Mouse (Mus musculus): ENCODE results near the gene Fblim1. TPM values are rescaled to one million over a fixed set of nuclear protein-coding genes. Genes with fewer than 3 reads are reported as not detected.
"Not testable (repeated sequence)": the region's sequence is repeated elsewhere in the genome, so short reads cannot be mapped to it uniquely, and the experiment has no call there.

The Fblim1 gene
- polyA plus RNA-seq, 2 experiments from 2014 or later = 0.13 TPM; not detected in 1

DNA sequence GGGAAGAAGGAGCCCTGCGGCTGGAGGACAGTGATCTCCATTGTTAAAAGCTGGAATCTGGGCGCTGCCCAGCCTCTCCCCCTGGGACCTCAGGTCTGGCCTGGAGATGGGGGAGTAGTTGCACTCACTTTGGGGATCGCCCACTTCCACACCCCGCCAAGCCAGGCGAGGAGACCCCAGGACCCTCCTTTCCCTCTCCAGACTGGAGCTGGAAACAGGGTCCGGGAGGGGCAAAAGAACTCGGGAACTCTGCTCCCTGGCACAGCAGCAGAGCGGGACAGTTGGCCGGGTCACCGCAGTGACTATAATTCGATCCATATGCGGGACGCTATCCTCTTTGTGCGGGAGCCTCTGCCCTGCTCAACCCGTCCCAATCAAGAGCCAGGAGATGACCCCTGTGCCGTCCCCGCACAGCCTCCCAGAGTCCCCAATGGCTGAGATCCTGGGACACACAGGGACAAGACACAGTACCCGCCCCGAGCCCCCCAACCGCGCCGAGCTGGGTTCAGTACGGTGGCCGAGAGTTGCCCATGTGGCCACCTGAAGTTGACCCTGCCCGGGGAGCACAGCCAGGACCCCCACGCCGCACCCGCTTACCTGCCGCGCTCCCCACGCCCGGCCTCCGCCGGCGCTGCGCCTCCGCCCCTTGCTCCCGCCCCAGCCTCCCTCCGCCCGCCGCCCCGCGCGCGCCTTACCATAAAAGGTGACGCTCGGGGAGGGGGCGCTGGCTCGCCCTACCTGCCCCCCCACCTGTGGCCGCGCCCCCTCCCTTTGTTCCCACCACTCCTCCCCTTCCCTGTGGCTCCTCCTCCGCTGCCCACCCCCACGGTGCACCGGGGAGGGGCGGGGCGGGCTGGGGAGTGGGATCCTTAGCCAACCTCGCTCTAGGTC lies 6.4 kb downstream of the Fblim1 start:
- no peak for ATAC-seq

- no peak for ATAC-seq
Observed at GRCm38 (mm10) chr4:141598894-141599250, 7.0 kb downstream of the Fblim1 start.

DNA sequence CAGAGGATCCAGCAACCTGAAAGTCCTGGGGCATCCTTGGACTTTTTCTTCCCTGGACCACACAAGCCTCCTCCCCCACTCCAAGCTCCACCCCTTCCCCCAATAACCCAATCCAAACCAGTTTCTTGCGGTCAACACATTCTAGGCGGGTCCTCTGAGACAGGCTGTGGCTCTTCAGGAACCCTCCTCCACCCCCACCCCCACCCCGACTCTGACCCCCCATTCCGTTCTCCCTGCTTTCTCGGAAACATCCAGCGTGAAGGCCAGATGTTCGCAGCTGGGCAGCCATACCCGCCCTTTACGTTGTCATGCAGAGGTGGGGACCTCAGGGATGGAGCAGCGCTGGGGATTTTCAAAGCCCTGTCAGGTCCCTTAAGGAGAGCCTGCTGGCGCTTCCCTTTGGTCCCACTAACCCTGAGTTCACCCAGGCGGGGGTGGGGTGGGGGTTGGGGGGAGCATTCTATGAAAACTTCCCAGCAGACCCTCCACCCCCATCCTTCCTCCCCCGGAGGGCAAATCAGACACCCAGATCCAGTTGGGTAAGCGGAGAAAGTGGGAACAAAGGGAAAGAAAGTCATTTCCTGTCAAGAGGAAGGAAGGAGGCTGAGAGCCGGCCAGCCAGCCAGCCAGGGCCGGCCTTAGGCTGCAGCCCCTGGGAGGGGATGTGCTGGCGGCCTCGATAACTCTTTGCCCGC lies 7.5 kb downstream of the Fblim1 start:
- ATAC-seq = no peak

DNA sequence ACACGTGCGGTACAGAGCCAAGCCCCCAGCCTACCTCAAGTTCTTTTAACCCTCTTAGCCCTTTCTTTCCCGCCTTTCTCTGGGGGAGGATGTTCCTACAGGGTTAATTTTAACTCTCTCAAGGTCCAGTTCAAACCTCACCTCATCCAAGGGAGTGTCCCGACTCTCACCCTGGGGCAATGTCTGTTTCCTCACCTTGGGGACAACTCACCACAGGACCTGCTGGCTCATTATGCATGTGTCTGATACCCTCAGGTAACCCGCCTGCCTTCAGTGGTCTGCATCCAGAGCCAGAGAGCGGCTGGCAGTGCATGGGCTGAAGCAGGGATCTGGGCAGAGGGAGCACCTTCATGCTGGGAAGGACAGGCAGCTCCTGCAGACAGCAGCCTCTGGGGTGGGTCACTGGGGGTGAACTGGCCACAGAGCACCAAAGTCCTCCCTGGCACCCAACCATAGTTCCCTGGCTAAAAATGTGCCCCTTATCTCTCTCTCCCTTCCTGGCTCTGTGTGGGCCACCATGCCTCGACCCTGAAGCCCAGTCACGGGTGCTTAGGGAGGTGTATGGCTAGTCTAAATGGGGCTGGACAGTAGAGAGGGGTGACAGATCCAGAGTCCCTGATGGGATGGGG lies 9.1 kb downstream of the Fblim1 start:
- ATAC-seq = no peak

- ATAC-seq = no peak
Observed at GRCm38 (mm10) chr4:141595605-141596268, 10.2 kb downstream of the Fblim1 start.

DNA sequence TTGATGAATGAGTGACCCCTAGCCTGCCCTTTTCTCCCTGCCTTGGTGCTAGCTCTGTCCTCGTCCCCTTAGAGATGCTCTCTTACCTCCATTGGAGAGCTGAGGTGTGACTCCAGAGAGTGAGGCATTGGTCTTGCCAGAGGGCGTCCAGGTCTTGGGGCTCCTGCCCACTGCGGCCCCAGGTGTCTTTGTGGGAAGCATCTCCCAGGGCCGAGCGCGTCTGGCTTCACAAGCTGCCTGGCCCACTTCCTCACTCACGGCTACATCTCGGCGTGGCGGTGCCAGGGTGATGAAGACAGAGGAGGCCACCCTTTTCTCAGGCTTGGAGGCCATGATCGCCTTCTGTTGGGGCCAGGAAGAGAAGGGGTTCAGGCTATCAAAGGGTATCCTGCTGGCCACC lies 10.8 kb downstream of the Fblim1 start:
- no peak for ATAC-seq

DNA sequence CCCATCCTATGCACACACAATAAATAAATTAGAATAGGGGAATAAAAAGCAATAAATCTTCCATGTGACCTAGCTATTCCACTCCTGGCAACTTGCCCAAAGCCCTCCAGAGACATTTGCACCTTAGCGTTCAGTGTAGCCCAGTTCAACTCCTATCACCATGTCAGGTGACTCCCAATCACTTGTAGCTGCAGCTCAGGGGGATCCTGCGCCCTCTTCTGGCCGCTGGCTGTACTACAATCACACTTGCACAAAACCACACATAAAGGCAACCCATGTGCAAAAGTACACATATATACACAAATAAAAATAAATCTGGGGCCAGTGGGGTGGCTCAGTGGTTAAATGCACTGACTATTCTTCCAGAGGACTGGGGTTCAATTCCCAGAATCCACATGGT lies 14.3 kb downstream of the Fblim1 start:
- ATAC-seq = no peak

DNA sequence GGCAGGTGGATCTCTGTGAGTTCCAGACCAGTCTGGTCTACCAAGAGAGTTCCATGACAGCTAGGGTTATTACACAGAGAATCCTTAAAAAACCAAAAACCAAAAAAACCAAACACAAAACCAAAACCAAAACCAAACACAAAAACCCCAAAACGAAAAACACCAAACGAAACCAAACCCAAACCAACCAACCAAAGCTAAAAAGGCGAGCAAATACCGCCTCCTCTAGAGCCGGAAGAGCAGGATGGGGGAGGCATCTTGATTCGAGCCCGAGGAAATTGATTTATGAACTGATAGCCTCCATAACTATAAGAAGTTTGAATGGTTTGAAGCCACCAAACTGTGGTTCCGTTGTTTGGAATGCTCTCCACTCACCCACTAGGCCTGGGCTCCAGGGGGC lies 22.0 kb downstream of the Fblim1 start:
- ATAC-seq = peak; percentile 86

- no peak for ATAC-seq
Observed at GRCm38 (mm10) chr4:141581051-141581450, 24.8 kb downstream of the Fblim1 start.

DNA sequence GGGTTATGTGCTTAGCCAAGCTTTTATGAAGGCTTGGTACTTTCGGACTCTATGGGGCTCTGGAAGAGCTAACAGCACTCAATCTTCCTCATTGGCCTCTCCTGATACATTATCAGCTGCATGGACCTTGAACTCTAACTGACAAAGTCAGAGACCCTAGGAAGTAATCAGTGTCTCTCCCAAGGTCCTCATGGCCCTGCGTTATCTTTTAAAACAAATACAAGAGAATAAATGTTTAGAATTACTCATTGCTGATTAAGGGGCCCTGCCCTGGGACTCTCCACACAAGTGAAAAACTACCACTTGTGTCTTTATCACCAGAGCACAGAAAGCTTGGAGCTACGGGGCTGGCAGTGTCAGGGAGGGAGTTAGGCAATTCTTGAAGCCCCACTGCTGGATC lies 27.1 kb downstream of the Fblim1 start:
- no peak for ATAC-seq

DNA sequence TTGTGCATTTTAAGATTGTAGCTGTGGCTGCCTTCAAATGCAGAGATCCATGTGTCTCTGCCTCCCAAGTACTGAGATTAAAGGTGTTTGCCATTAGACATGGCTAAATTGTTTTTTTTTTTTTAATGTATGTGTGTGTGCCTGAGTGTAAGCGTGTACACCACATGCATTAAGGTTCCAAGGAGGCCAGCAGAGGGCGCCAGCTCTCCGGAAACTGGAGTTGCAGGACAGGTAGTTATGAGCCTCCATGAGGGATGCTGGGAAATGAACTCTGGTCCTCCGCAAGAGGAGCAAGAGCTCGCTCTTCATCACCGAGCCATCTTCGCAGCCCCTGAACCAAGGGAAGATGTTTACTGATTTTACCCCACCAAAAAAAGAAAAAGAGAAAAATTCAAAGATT lies 29.0 kb downstream of the Fblim1 start:
- no peak for ATAC-seq

- ATAC-seq = no peak
Observed at GRCm38 (mm10) chr4:141576404-141576803, 29.5 kb downstream of the Fblim1 start.

DNA sequence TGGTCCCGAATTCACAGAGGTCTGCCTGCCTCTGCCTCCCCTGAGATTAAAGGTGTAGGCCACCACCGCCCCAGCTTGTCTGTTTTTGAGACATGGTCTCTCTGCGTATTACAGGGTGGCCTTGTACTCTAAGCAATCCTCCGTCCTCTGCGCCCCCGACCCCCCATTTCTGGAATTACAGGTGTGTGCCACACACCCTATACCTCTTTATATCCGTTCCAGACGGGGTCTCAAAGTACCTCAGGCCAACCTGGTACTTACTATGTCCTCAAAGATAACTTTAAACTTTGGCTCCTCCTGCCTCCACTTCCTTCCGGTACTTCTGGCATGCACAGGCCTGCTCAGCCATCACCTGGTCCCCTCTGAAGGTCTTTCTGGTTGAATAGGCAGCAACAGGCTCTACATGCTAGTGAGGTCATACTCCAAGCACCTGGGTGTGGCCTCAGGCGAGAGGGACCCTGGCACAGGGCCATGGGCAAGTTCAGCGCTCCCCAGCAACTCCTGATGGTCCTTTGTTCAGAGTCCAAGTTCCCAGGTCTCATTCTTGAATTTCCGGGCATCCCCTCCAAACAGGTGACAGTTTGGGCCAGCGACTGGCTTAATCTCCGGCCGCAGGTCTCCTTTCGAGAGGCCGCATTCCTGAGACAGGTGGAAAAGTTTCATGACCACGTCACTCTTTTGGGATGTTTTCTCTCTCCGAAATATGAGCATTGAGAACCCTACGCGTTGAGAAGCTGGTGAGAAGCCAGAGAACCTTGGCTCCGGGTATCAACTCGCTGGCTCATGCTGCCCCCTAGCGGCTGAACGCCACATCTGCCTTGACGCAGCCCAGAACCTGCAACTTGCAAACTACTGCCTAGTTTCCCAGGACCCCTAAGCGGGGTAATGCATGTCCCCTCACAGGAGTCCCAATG lies 30.9 kb downstream of the Fblim1 start:
- ATAC-seq = peak; percentile 77

GRCm38 (mm10) chr4:141573359-141573966 lies 32.4 kb downstream of the Fblim1 start:
- ATAC-seq = no peak

DNA sequence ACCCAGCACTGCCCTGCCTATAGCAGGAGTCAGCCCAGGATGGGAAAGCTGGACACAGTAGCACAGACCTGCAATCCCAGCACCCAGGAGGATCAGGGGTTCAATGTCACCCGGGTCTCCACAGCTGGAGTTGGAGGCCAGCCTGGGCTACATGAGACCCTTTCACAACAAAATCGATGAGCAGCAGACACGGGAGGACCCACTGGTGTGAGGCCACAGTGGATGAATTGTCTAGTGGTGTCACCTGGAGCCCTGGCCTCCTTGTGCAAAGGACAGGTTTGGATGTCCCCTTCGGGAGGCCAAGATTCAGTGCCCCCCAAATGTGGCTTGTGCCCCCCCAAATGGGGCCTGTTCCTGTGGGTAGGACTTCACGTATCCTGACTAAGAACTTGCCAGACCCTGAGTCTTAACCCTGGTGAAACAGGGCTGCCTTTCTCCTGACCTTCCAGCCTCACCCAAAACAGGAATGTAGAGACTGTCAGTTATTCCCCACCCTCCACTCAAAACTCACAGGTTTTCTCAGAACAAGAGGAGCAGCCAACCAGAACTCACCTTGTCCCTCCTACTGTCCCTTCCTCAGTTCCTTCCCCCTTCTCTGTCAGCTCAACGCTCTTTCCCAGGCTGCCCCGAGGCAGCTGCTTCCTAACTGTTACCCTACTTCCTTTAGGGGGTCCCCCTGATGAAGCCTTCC lies 33.1 kb downstream of the Fblim1 start:
- no peak for ATAC-seq

GRCm38 (mm10) chr4:141571934-141572333 lies 34.0 kb downstream of the Fblim1 start:
- ATAC-seq = no peak

DNA sequence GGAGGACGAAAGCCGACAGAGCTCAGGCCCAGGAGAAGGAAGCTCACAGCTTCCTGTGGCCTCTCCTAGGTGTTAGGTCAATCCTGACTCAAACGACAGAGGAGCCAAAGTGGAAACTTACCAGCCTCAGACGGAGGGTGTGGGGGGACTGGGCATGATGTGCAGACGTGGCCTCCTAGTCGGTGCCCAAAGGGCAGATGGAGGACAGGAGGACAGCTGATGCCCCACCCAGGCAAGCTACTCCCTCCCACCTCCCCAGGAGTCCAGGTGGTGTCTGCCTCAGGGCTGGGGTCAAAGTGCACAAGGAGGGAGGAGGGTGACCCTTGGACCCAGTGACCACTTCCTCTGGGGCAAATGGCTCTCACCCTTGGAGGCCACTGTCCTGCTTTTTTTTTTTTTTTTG lies 34.6 kb downstream of the Fblim1 start:
- ATAC-seq = no peak

DNA sequence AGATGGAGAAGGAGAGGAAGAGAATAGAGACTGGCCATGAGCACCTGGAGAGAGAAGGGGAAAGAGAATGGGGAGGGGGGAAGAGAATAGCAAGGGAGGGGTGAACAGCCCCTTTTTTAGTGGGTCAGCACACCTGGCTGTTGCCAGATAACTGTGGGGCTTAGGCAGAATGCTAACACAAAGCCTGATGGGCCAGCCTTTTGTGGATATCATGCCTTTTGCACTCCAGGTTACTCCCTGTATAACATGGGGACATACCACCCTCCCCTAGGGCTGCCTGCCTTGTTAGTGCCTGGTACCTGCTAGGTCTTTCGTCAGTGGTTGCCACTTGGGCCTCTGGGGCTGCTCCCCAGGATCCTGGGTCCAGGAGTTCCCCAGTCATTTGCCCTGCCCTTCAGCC lies 35.1 kb downstream of the Fblim1 start:
- ATAC-seq = no peak

DNA sequence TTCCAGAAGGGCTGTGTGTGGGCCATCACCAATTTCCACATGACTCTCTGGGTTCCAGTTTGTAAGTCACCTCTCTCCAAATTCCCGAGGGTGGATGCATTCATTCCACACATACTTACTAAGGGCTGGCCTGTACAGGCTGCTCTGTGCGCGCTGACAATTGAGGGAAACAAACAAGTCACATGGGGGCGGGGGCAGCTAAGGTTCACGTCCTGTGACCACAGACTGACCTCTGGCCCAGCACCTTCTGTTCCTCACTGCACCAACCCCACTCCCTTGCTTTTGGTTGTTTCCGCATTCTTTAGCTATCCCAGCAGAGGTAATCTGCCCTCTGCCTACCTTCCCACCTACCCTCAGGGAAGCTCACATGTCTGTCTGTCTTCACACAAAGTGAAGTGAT lies 35.9 kb downstream of the Fblim1 start:
- no peak for ATAC-seq

DNA sequence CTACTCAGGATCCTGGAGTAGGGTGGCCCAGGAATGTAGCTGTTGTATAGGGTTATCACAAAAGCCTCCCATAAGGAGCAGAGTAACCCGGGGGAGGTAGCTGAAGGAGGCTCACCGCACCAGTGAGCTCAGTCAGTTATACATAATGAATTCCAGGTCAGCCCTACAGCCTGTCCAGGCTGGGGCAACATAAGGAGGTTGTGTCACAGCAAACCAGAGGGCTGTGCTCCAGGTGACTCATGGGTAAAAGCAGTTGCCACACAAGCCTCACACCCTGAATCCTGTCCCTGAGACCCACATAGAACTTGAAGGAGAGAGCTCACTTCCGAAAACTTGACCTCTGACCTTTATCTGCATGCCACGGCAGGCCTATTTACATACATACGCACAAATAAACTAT lies 36.9 kb downstream of the Fblim1 start:
- ATAC-seq = no peak

DNA sequence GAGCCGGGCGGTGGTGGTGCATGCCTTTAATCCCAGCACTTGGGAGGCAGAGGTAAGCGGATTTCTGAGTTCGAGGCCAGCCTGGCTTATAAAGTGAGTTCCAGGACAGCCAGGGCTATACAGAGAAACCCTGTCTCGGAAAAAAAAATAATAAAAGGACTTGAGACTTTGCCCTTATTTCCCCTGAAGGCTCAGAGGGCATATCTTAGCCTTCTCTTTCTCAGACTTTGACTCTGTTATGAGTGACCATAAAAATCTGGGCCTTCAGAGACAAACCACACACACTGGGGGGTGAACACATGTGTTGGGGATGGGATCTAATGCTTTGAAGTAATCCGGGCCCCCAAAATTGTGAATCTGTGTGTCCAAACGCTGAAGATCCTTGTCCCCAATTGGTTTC lies 38.7 kb downstream of the Fblim1 start:
- not testable (repeated sequence) for ATAC-seq
